Mouse (Mus musculus) stomach, adult 2 months (tissue): ENCODE results near the gene Bpifb1. TPM values are rescaled to one million over a fixed set of nuclear protein-coding genes. Genes with fewer than 3 reads are reported as not detected.

Experiments used
- polyA plus RNA-seq: library from polyadenylated mRNA; depleted of rRNA; stranded (reverse); fragments of >200 nt; gene quantifications from 2 replicates; pipeline ENCODE4 v1.2.3, GENCODE M21; 2012; rRNA removed

Bpifb1 gene
- 215 and 288 TPM in 2 replicates for polyA plus RNA-seq

DNA sequence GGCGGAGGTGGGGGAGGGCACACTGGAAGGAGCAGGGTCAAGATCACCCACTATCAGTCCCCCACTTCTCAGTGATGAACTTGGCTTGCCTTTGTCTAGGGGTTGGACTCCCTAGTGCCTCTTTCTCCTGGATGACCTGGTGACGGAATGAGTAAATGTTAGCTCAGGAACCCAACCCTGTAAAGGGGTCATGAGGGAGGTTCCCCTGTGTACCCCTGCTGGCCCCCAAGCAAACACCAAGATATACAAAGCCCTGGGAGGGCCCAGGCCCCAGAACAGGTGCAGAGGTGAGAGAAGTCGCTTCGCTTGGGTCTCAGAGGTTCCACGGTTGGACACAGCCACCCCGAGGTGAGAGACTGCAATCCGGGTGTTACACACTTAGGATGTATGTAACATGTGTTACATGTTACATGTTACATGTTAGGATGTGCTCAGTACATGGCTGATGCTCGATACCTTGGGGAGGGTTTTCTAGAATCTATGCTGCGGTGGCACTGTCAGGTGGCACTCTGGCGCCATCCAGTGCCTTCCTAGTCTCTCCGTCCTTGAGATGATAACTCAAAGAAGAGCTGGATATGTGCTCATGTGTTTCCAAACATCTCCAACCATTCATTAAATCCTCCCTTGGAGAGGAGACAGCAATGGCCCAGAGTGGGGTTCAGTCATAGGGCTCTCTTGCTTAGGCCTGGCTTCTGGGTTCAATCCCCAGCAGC is at the start of gene Bpifb1:
Bpifb1 (plus strand) TSS at position 273 of the 713 bp plus-strand sequence.

GRCm38 (mm10) chr2:154142580-154142979 is 48.0 kb upstream of the Bpifb1 start, which contains the start of gene Bpifa1:
Gene Bpifa1 (plus strand): TSS chr2:154142880.

DNA sequence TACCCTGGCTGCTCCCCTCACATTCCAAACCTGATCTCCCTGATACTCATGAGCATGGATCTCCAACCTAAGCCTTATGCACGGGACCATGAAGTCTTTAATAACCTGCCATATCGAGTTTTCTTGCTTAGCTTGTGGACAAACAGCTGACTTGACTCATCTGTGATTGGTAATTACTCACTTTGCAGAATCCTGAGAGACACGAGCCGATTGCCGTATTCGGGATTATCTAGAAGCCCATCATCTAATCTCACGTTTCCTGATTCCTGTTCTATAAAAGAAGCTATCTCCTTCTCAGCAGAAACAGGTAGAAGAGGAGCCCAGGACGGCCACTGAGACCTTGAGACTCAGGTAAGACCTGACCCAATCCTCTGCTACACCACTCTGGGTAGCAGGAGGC is 28.3 kb upstream of the Bpifb1 start, which contains the start of gene Bpifa5:
Bpifa5 (plus strand) TSS at position 301 of the 400 bp plus-strand sequence.

GRCm38 (mm10) chr2:154223265-154223916 is 32.8 kb downstream of the Bpifb1 start, which contains the start of gene Bpifb5:
Gene Bpifb5 (plus strand): TSS chr2:154223742.

GRCm38 (mm10) chr2:154257554-154257953 is 66.9 kb downstream of the Bpifb1 start, which contains the start of gene Bpifb9a:
Gene Bpifb9a (plus strand): TSS chr2:154257854.

Other genes with a start within 250 kb of the Bpifb1 start
- gene Bpifa6, start 215.9 kb upstream of the Bpifb1 start, polyA plus RNA-seq: not detected in 2 replicates
- not detected in 2 replicates for gene Bpifa2, start 182.6 kb upstream of the Bpifb1 start, polyA plus RNA-seq
- not detected in 2 replicates for gene Bpifa3, start 60.5 kb upstream of the Bpifb1 start, polyA plus RNA-seq
- gene Bpifa1, start 47.9 kb upstream of the Bpifb1 start, polyA plus RNA-seq: not detected in 2 replicates
- gene Bpifa5, start 28.2 kb upstream of the Bpifb1 start, polyA plus RNA-seq: 1.4 and 1.7 TPM in 2 replicates
- 0.55 and 0.77 TPM in 2 replicates for gene Bpifb5, start 32.9 kb downstream of the Bpifb1 start, polyA plus RNA-seq
- not detected in 2 replicates for gene Bpifb9a, start 67.0 kb downstream of the Bpifb1 start, polyA plus RNA-seq
- not detected in 2 replicates for gene Bpifb9b, start 116.4 kb downstream of the Bpifb1 start, polyA plus RNA-seq
- gene Cdk5rap1, start 182.2 kb downstream of the Bpifb1 start, polyA plus RNA-seq: 2.3 and 3.1 TPM in 2 replicates
- gene Snta1, start 217.3 kb downstream of the Bpifb1 start, polyA plus RNA-seq: 16.3 and 20.8 TPM in 2 replicates
- 3.4 and 4.7 TPM in 2 replicates for gene Cbfa2t2, start 245.7 kb downstream of the Bpifb1 start, polyA plus RNA-seq